Mouse (Mus musculus) kidney, postnatal 10 days (tissue): Measurements from ENCODE around the gene Gal3st2.
"Not testable (repeated sequence)": the region's sequence is repeated elsewhere in the genome, so short reads cannot be mapped to it uniquely, and the experiment has no call there.

Experiments
- DNase-seq: peaks from one replicate; pipeline ENCODE4 v3.0.0; 2021; ENCODE audit warnings: mixed read lengths

Gal3st2 gene

DNA sequence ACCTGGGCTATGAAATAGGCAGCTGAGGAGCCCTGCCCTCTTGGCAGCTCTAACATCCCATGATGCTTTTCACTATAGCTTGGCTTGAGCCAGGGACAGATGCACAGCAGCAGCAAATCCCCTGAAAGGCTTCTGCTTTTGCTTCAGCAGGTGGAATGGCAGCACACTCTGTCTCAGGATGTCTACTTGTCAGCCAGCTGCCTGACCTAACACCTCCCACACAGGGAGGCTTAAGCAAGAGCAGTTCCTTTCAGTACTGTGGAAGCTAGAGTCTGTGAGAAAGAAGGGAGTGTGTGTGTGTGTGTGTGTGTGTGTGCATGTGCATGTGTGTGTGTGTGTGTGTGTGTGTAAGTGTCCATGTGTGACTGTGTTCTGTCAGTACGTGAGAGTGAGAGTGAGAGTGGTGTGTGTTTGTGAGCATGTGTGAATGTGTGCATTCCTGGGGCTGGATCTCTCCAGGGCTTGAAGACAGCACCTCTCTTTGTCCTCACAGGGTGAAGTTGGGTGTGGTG lies 10.5 kb downstream of the Gal3st2 start:
- DNase-seq, result not testable (repeated sequence)

DNA sequence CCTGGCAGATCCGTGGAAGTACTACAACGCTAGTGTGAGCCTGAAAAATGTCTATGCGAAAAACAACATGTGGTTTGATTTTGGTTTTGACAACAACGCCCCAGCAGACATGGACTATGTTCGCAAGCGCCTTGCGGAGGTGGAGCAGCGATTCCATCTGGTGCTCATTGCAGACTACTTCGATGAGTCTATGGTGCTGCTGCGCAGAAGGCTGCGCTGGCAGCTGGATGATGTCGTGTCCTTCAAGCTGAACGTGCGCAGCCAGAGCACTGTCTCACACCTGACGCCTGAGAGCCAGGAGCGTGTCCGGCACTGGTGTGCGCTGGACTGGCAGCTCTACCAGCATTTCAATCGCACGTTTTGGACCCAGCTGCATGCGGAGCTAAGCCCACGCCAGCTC lies 13.3 kb downstream of the Gal3st2 start:
- DNase-seq, result not testable (repeated sequence)

DNA sequence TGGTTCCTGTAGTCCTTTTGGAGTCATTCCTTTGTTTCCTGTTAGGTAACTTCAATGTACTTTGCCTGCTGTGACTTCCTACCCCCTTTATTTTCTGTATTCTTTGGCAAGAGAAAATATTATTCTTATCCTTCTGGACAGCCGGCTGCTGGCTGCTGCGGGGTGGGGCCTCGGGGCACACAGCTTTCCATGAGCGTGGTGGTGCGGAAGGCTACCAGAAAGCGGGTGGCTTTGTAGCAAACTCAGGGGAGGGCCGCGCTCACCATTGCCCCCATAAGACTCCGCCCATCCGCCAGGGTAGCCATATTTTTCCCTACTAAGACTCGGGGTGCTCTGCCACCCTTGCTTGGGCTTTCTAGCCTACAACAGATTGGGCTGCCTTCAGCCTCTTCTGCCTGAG lies 20.7 kb downstream of the Gal3st2 start:
- not testable (repeated sequence) for DNase-seq

DNA sequence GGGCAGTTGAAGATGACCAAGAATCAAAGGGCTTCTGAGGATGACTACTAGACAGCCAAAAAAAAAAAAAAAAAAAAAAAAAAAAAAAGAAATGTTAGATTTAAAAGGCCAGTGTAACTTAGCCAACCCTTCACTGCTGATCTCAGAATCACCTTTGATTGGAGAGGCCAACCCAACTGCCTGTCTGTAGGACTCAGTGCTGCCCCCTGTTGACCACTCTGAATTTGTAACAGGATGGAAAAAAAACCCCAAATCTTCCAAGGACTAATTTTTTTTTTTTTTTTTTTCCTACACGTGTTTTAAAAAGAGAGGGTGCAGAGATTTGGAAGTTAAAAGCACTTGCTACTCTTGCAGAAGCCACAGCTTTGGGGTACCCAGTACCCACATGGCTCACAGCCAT lies 29.8 kb downstream of the Gal3st2 start:
- DNase-seq, result not testable (repeated sequence)

DNA sequence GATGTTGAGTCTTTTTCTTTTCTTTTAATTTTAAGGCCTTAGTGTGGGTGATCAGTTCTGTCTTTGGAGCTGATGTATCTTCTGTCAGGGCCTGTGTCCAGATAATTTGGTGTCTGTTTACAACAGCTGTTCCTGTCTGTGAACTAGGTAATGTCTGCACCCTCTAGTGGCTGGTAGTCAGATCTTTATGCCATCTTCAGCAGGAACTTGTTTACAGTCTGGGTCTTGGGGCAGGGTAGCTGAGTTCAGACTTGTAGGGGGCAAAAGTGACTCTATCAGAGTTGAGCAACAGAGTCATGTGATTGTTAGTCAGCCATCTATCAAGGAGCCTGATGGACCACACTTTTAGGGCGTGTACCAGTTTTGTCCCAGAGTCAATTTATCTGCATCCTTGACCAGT lies 36.3 kb downstream of the Gal3st2 start:
- not testable (repeated sequence) for DNase-seq

DNA sequence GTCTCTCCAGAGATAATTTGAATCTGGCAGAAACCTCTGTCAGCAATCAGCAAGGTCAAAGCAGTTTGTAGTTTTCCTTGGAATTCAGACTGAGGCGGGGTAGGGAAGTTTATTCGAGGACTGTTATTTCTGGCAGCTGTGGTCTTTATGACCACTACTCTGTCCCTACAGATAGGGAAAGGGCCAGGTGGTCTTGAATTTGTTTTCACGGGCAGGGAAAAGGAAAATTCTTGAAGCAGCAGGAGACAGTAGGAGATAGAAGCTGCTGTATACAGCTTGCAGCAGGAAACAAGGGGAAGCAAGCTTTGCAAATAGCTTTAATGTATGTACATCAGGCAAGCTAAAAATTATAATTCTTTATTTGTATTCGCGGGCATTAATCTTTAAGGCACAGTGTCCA lies 40.2 kb downstream of the Gal3st2 start:
- not testable (repeated sequence) for DNase-seq

DNA sequence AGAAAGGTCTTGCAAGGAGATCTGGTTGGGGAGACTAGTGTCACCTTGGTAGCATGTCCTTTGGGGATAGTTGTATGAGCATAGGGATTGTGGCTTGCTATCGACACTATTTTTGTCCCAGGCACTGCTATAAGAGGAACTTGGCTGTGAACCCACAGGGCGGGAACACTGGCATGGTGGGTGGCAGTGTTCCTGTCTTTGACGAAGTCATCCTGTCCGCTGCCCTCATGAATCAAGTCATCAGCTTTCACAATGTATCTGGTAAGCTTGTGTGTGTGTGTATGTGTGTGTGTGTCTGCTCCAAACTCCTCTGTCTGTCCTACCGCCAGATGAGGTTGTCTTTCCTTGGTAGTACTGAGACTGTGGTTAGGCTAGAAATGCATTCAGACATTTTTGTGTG lies 45.6 kb downstream of the Gal3st2 start:
- DNase-seq, result not testable (repeated sequence)

DNA sequence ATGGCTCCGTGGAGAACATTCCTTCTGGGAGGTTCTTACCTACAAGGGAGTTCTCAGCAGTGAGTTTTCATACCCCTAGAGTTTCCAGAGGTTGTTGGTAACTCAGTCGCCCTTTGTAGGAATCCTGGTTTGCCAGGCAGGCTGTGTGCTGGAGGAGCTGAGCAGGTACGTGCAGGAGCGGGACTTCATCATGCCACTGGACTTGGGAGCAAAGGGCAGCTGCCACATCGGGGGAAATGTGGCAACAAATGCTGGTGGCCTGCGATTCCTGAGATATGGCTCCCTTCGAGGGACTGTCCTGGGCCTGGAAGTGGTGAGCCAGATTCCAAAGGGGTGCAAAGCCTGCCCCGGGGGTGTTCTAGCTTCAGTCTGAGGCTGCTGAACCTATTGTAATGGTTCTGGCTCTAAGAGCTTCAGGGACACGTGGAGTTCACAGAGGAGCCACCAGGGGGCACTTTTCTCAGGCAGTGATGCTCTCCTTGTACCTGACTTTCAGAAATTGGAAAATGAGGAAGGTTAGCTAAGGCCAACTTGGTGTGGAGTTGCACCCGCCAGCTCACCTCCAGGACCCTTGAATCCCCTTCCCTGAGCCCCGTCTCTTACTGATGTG lies 48.0 kb downstream of the Gal3st2 start:
- not testable (repeated sequence) for DNase-seq

DNA sequence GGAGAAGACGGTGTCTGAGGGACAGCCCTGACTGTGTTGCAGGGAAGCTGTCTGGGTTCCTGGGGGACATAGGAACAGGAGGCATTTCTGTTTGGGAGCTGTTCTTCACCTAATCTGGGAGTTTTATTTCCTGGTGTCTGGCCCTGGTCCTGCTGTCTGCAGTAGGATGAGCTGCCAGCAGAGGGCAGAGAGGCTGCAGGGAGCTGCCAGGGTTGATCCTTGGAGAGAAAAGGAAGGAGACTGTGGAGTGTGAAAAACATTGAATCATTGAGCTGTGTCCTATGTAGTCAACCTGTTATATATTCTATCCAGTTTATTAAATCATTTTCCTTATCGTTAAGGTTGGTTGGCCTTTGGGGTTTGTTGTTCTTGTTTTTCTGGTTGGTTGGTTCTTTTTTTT lies 50.8 kb downstream of the Gal3st2 start:
- DNase-seq, result not testable (repeated sequence)

DNA sequence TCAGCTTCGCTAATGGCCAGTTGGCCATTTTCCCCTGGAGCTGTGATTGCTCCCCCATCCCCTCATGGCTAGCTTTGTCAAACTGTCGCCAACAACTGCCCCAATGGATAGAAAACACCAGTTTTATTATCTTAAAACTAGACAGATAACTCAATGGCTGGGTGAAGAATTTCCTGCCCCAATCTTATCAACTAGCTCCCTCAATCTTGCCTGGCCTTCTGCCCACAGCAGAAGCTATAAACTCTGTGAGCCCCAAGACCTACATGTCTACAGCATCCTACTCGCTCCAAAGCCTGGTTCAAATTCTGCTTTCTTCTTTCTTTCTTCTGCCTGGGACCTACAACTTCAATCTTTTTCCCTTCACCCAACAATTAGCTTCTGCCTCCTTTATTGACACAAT lies 56.1 kb downstream of the Gal3st2 start:
- not testable (repeated sequence) for DNase-seq

DNA sequence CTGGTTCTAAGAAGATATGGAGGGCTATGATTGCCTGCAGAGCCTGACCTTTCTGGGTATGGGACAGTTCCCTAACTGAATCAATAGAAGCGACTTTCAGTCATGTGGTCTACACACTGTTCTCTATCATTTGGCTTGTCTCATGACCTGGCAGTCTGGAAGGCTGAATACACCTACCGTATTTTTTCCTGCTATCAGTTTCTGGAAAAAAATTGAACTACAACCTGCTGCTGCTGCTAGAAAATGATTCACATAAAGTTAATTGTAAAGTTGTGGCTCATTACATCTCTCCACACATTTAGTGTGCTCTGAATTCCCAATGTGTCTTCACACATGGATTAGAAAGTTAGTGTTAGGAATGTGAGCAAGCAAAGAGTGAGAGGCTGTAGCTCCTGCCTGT lies 56.9 kb downstream of the Gal3st2 start, which contains the start of gene Gal3st2b:
Gal3st2b (plus strand) TSS at position 301 of the 400 bp plus-strand sequence.
- not testable (repeated sequence) for DNase-seq

DNA sequence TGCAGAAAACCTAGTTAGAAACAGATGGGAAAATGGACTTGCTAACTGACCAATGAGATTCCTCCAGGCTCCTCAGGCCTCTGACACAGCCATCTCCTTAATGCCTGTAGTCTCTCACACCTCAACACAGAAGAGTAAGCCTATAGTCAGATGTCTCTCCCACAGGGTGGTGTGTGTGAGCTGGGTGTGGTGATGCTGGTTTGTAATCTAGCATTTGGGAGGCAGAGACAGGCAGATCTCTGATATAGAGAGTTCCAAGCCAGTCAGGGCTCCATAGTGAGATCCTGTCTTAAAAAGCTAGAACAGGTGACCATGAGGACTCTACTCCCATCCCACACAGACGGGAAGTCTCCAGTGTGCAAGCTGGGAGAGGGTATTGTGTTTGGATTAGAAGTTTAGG lies 57.7 kb downstream of the Gal3st2 start:
- DNase-seq, result not testable (repeated sequence)

DNA sequence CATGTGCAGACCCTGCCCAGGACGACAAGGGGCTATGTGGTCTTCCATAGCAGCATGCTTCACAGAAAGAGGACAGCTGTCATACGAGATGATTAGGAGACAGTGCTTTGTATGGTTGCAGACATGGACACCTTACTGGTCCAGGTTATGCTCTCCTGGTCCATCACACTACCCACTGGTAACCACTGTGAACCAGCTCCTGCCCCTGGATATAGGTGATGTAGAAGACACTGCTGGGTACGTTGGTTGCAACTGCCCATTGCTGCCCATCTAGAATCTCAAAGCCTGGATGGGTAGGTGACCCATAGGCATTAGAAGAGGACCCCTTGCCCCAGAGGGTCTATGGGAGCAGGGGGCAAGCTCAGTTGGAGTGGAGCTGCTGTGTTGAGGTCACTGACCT lies 58.2 kb downstream of the Gal3st2 start:
- not testable (repeated sequence) for DNase-seq

DNA sequence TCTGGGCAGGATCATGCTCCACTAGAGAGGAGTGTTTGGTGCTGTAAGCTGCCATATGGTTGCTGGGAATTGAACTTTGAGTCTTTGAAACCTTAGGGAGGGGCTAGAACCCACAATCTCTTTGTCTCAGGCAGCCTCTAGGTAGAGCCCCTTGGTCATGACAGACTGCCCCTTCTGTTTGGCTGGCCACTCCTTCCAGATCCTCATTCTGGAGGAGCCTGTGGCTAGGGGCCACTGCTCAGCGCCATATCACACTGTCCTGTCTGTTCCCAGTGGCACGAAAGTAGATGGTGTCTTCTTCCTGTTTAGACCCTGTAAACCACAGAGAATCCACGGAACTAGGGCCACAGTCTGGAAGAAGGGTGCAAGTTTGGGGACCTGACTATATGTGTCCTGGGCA lies 61.5 kb downstream of the Gal3st2 start:
- not testable (repeated sequence) for DNase-seq

DNA sequence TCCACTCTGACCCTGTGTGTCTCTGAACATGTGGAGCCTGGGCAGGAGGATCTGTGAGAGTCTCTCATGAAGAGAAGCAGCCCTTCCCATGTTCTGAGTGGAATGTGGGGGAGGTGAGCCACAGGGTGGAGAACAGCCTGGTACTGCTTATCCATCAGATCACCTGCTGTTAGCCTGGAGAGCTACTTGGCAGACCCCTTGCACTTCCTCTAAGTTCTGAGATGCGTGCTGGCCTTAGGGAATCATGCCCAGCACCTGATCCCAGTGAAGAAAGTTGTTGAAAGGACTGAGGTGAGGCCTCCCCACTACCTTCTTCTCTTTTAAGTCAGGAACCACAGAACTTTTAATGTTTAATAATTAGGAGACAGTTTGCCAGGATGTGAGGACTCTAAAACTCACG lies 62.0 kb downstream of the Gal3st2 start:
- DNase-seq, result not testable (repeated sequence)
